Mouse (Mus musculus) erythroblast, embryonic 14.5 days (primary cell): Measurements from ENCODE around the gene 1810043G02Rik. TPM values are rescaled to one million over a fixed set of nuclear protein-coding genes. Genes with fewer than 3 reads are reported as not detected.

Experiments used
- H3K27me3 ChIP-seq: 2 replicates; pipeline ENCODE4 v1.6.1; 2012; ENCODE audit warnings: inconsistent platforms; ENCODE audit not compliant: control insufficient read depth
- H3K36me3 ChIP-seq: 2 replicates; pipeline ENCODE4 v1.6.1; 2012; ENCODE audit warnings: mild to moderate bottlenecking, inconsistent platforms; ENCODE audit not compliant: control insufficient read depth
- H3K4me1 ChIP-seq: 2 replicates; pipeline ENCODE4 v1.6.1; 2012; ENCODE audit warnings: inconsistent platforms; ENCODE audit not compliant: control insufficient read depth
- H3K4me3 ChIP-seq: replicated peaks from 2 replicates; pipeline ENCODE3; 2012; ENCODE audit warnings: moderate library complexity, mild to moderate bottlenecking, inconsistent platforms
- H3K9me3 ChIP-seq: 2 replicates; pipeline ENCODE4 v1.6.1; 2012; ENCODE audit warnings: low read length, inconsistent platforms, mixed read lengths; ENCODE audit not compliant: control insufficient read depth
- GATA1 ChIP-seq: IDR thresholded peaks from 2 replicates; pipeline ENCODE4 v1.6.1; 2012; ENCODE audit warnings: low read length, inconsistent platforms, mixed read lengths
- TAL1 ChIP-seq: IDR thresholded peaks from 3 replicates; pipeline ENCODE4 v1.6.1; 2012; ENCODE audit warnings: low read length, inconsistent platforms, mixed read lengths
- polyA plus RNA-seq: library from polyadenylated mRNA; stranded (reverse); fragments of >175 nt; gene quantifications from 2 replicates; pipeline ENCODE4 v1.2.3, GENCODE M21; 2012

1810043G02Rik gene
- polyA plus RNA-seq, 1 experiment = 1.2 TPM

GRCm38 (mm10) chr10:78031987-78032386 lies 53.7 kb downstream of the 1810043G02Rik start:
- H3K9me3 ChIP-seq = no peaks in the 10 kb centered on the region
- no peaks in the 10 kb centered on the region for H3K4me1 ChIP-seq
- no peak overlapping the region for H3K4me3 ChIP-seq
- no peaks in the 10 kb centered on the region for H3K36me3 ChIP-seq
- TF ChIP-seq TAL1 (no peak), GATA1 (no peak)
- no peaks in the 10 kb centered on the region for H3K27me3 ChIP-seq

Other genes with a start within 250 kb of the 1810043G02Rik start
- not detected in 2 replicates for gene Gm18596, start 235.9 kb upstream of the 1810043G02Rik start, polyA plus RNA-seq
- gene Gm9736, start 227.2 kb upstream of the 1810043G02Rik start, polyA plus RNA-seq = not detected in 2 replicates
- gene Gm3233, start 218.8 kb upstream of the 1810043G02Rik start, polyA plus RNA-seq = not detected in 2 replicates
- not detected in 2 replicates for gene Gm3238, start 207.2 kb upstream of the 1810043G02Rik start, polyA plus RNA-seq
- not detected in 2 replicates for gene Gm7138, start 201.6 kb upstream of the 1810043G02Rik start, polyA plus RNA-seq
- not detected in 2 replicates for gene Gm3250, start 196.0 kb upstream of the 1810043G02Rik start, polyA plus RNA-seq
- gene Gm7137, start 190.3 kb upstream of the 1810043G02Rik start, polyA plus RNA-seq = not detected in 2 replicates
- gene Gm9639, start 183.4 kb upstream of the 1810043G02Rik start, polyA plus RNA-seq = not detected in 2 replicates
- gene Gm19668, start 179.4 kb upstream of the 1810043G02Rik start, polyA plus RNA-seq = not detected in 2 replicates
- gene Gm9507, start 166.7 kb upstream of the 1810043G02Rik start, polyA plus RNA-seq = not detected in 2 replicates
- gene Gm2696, start 163.8 kb upstream of the 1810043G02Rik start, polyA plus RNA-seq = not detected in 2 replicates
- not detected in 2 replicates for gene Krtap10-4, start 151.4 kb upstream of the 1810043G02Rik start, polyA plus RNA-seq
- 0.04 TPM in 1 of 2 replicates, not detected in the other for gene Krtap10-10, start 142.6 kb upstream of the 1810043G02Rik start, polyA plus RNA-seq
- not detected in 2 replicates for gene Gm36176, start 131.7 kb upstream of the 1810043G02Rik start, polyA plus RNA-seq
- gene Gm10318, start 125.7 kb upstream of the 1810043G02Rik start, polyA plus RNA-seq = not detected in 2 replicates
- not detected in 2 replicates for gene Gm3285, start 116.5 kb upstream of the 1810043G02Rik start, polyA plus RNA-seq
- gene Lrrc3, start 76.0 kb upstream of the 1810043G02Rik start, polyA plus RNA-seq = 0.01 TPM in 1 of 2 replicates, not detected in the other
- 0.01 and 0.02 TPM in 2 replicates for gene Trpm2, start 8.0 kb upstream of the 1810043G02Rik start, polyA plus RNA-seq
- 21.8 and 26.2 TPM in 2 replicates for gene Pfkl, start 31.6 kb downstream of the 1810043G02Rik start, polyA plus RNA-seq
- gene Dnmt3l, start 63.4 kb downstream of the 1810043G02Rik start, polyA plus RNA-seq = not detected in 2 replicates
- gene Aire, start 65.1 kb downstream of the 1810043G02Rik start, polyA plus RNA-seq = not detected in 2 replicates
- gene Icosl, start 90.8 kb downstream of the 1810043G02Rik start, polyA plus RNA-seq = 0.01 TPM in 1 of 2 replicates, not detected in the other
- gene D10Jhu81e, start 191.3 kb downstream of the 1810043G02Rik start, polyA plus RNA-seq = 6.8 and 7.7 TPM in 2 replicates
- 0.26 and 0.38 TPM in 2 replicates for gene Pwp2, start 206.6 kb downstream of the 1810043G02Rik start, polyA plus RNA-seq